Mouse (Mus musculus) CH12.LX (cell line): ENCODE data around the gene I830077J02Rik. TPM values are rescaled to one million over a fixed set of nuclear protein-coding genes. Genes with fewer than 3 reads are reported as not detected.

Experiments used
- DNase-seq: peaks from one replicate; pipeline ENCODE4 v3.0.0-alpha.2; 2013; ENCODE audit errors: extremely low read depth
- H3K27ac ChIP-seq: 2 replicates; pipeline ENCODE4 v1.5.1; 2012; ENCODE audit warnings: low read depth, mild to moderate bottlenecking, control low read depth, moderate library complexity; ENCODE audit not compliant: insufficient read depth
- H3K27me3 ChIP-seq: replicated peaks from 2 replicates; pipeline ENCODE3; 2012; ENCODE audit warnings: inconsistent platforms
- H3K36me3 ChIP-seq, 2 experiments: replicated peaks in 1 of 2; 2 replicates each; pipeline versions ENCODE3 to v1.6.1; 2012; ENCODE audit warnings: inconsistent platforms in 1 of 2, low read length in 1 of 2, mild to moderate bottlenecking in 1 of 2, mixed read lengths in 1 of 2, moderate library complexity in 1 of 2; ENCODE audit not compliant: control insufficient read depth in 1 of 2, insufficient read depth in 1 of 2
- H3K4me1 ChIP-seq, 2 experiments: 2 replicates each; pipeline ENCODE4 v1.6.1; 2012; ENCODE audit warnings: inconsistent platforms in 1 of 2, moderate library complexity in 1 of 2; ENCODE audit not compliant: insufficient read depth in 2 of 2, control insufficient read depth in 1 of 2
- H3K4me2 ChIP-seq: 2 replicates; pipeline ENCODE4 v1.6.1; 2012; ENCODE audit warnings: low read depth, mild to moderate bottlenecking, control low read depth; ENCODE audit not compliant: poor library complexity, insufficient read depth, severe bottlenecking
- H3K4me3 ChIP-seq, 3 experiments: fragments of 150-350 bp in 1 of 3; sonication (generic) in 1 of 3; replicated peaks in 1 of 3; 2 replicates each; pipeline versions ENCODE3 to v1.5.1; 2011 to 2012; ENCODE audit warnings: low read depth in 2 of 3, low read length in 2 of 3, mild to moderate bottlenecking in 2 of 3, moderate library complexity in 2 of 3, control low read depth in 1 of 3, improper control_type of control experiment in 1 of 3, inconsistent platforms in 1 of 3, mixed read lengths in 1 of 3; ENCODE audit not compliant: poor library complexity in 1 of 3
- H3K79me2 ChIP-seq: replicated peaks from 2 replicates; pipeline ENCODE4 v1.6.1; 2012; ENCODE audit warnings: mild to moderate bottlenecking, moderate library complexity; ENCODE audit not compliant: control insufficient read depth, poor library complexity, insufficient read depth, severe bottlenecking; ENCODE audit errors: extremely low read depth
- H3K9ac ChIP-seq: 2 replicates; pipeline ENCODE4 v1.6.1; 2012; ENCODE audit warnings: low read depth, mild to moderate bottlenecking, control low read depth, moderate library complexity; ENCODE audit not compliant: insufficient read depth
- H3K9me3 ChIP-seq: replicated peaks from 2 replicates; pipeline ENCODE3; 2012; ENCODE audit warnings: low read length, inconsistent platforms, mixed read lengths
- CHD1 ChIP-seq: IDR thresholded peaks from 2 replicates; pipeline ENCODE4 v1.6.1; 2012; ENCODE audit warnings: low read depth, low read length, improper control_type of control experiment, inconsistent platforms
- CHD2 ChIP-seq: IDR thresholded peaks from 2 replicates; pipeline ENCODE4 v1.6.1; 2011; ENCODE audit warnings: low read length, improper control_type of control experiment
- CTCF ChIP-seq, 2 experiments: IDR thresholded peaks in 1 of 2; conservative IDR thresholded peaks in 1 of 2; 2 replicates each; pipeline ENCODE4 v1.5.1; 2011 to 2012; ENCODE audit warnings: low read depth in 2 of 2, low read length in 2 of 2, improper control_type of control experiment in 1 of 2, inconsistent platforms in 1 of 2, mild to moderate bottlenecking in 1 of 2, moderate library complexity in 1 of 2
- E2F4 ChIP-seq: IDR thresholded peaks from 2 replicates; pipeline ENCODE4 v1.6.1; 2011; ENCODE audit warnings: low read depth, low read length, improper control_type of control experiment; ENCODE audit not compliant: insufficient replicate concordance
- EP300 ChIP-seq: IDR thresholded peaks from 2 replicates; pipeline ENCODE4 v1.6.1; 2011; ENCODE audit warnings: low read length, improper control_type of control experiment
- ETS1 ChIP-seq: conservative IDR thresholded peaks from 2 replicates; pipeline ENCODE4 v1.6.1; 2012; ENCODE audit warnings: low read depth, mild to moderate bottlenecking, inconsistent platforms, low read length, improper control_type of control experiment, moderate library complexity
- JUN ChIP-seq: IDR thresholded peaks from 2 replicates; pipeline ENCODE4 v1.6.1; 2011; ENCODE audit warnings: low read depth, mild to moderate bottlenecking, low read length, improper control_type of control experiment, moderate library complexity; ENCODE audit not compliant: insufficient read depth
- JUND ChIP-seq: conservative IDR thresholded peaks from 2 replicates; pipeline ENCODE4 v1.6.1; 2011; ENCODE audit warnings: low read depth, low read length, improper control_type of control experiment
- MAX ChIP-seq: IDR thresholded peaks from 2 replicates; pipeline ENCODE4 v1.6.1; 2011; ENCODE audit warnings: low read length, improper control_type of control experiment
- MAZ ChIP-seq: IDR thresholded peaks from 2 replicates; pipeline ENCODE4 v1.6.1; 2012; ENCODE audit warnings: low read depth, mild to moderate bottlenecking, inconsistent platforms, low read length, improper control_type of control experiment, moderate library complexity
- MEF2A ChIP-seq: IDR thresholded peaks from 2 replicates; pipeline ENCODE4 v1.6.1; 2014; ENCODE audit warnings: low read depth, mild to moderate bottlenecking, inconsistent platforms, low read length, improper control_type of control experiment, borderline replicate concordance
- NELFE ChIP-seq: IDR thresholded peaks from 2 replicates; pipeline ENCODE4 v1.6.1; 2011; ENCODE audit warnings: low read depth, low read length, improper control_type of control experiment
- NRF1 ChIP-seq: IDR thresholded peaks from 2 replicates; pipeline ENCODE4 v1.6.1; 2014; ENCODE audit warnings: low read depth, mild to moderate bottlenecking, inconsistent platforms, low read length, improper control_type of control experiment, moderate library complexity
- RCOR1 ChIP-seq: conservative IDR thresholded peaks from 2 replicates; pipeline ENCODE4 v1.6.1; 2012; ENCODE audit warnings: low read depth, mild to moderate bottlenecking, inconsistent platforms, low read length, improper control_type of control experiment
- SIN3A ChIP-seq: IDR thresholded peaks from 2 replicates; pipeline ENCODE4 v1.6.1; 2012; ENCODE audit warnings: low read length, improper control_type of control experiment, inconsistent platforms
- TBP ChIP-seq: conservative IDR thresholded peaks from 2 replicates; pipeline ENCODE4 v1.6.1; 2011; ENCODE audit warnings: low read depth, low read length, improper control_type of control experiment
- USF1 ChIP-seq: IDR thresholded peaks from 2 replicates; pipeline ENCODE4 v1.6.1; 2014; ENCODE audit warnings: low read depth, mild to moderate bottlenecking, inconsistent platforms, low read length, improper control_type of control experiment
- USF2 ChIP-seq: conservative IDR thresholded peaks from 2 replicates; pipeline ENCODE4 v1.6.1; 2011; ENCODE audit warnings: low read depth, low read length, improper control_type of control experiment
- ZC3H11A ChIP-seq: IDR thresholded peaks from 2 replicates; pipeline ENCODE4 v1.6.1; 2012; ENCODE audit warnings: low read depth, mild to moderate bottlenecking, inconsistent platforms, low read length, improper control_type of control experiment
- ZMIZ1 ChIP-seq: IDR thresholded peaks from 2 replicates; pipeline ENCODE4 v1.6.1; 2012; ENCODE audit warnings: low read depth, mild to moderate bottlenecking, inconsistent platforms, low read length, improper control_type of control experiment
- dilution Hi-C: fragments of 300-500 bp; cut with MboI; formaldehyde crosslinking; loops from 2 replicates; pipeline ENCODE4 v1.14.3; 2020; ENCODE audit warnings: low sequenced_read_pairs; ENCODE audit not compliant: extremely low pct_unique_long_range_greater_than_20kb, extremely low pct_ligation_motif_present
- in situ Hi-C: fragments of 300-500 bp; cut with MboI; formaldehyde crosslinking; loops from 3 replicates; pipeline ENCODE4 v1.14.3; 2019; ENCODE audit warnings: low sequenced_read_pairs, low pct_ligation_motif_present, low pct_unique_long_range_greater_than_20kb, mixed read lengths
- polyA plus RNA-seq: library from polyadenylated mRNA; unstranded; fragments of >175 nt; gene quantifications from 2 replicates; pipeline ENCODE4 v1.2.1, GENCODE M21; 2012; ENCODE audit warnings: low read depth; ENCODE audit not compliant: insufficient read length
- total RNA-seq, 2 experiments: library from RNA; depleted of rRNA; stranded (reverse); fragments of 300-350 nt in 1 of 2; fragments of >200 nt in 1 of 2; gene quantifications; 2 replicates each; pipeline ENCODE4 v1.2.3; 2012 to 2014

The I830077J02Rik gene
- total and polyA plus RNA-seq, 3 experiments: 1.3 to 10.2 (median 2.9) TPM

- TF ChIP-seq JUND (no peak), CTCF (conservative IDR thresholded peaks at IDR 0.05 in 1 of 2, IDR thresholded peaks at IDR 0.05 in 1 of 2; ENCODE audit: low read depth in 2 of 2, low read length in 2 of 2) (no peak), ETS1 (no peak), MAX (no peak), MEF2A (no peak), MAZ (no peak), CHD1 (no peak), JUN (no peak), EP300 (no peak), USF2 (no peak), SIN3A (no peak), RCOR1 (no peak), E2F4 (no peak), USF1 (no peak), CHD2 (no peak), TBP (no peak), NELFE (no peak), NRF1 (no peak), ZC3H11A (no peak)
- TF ChIP-seq, all 38 proteins: peak for 0
- Histone ChIP-seq H3K36me3 (no peaks in the 10 kb centered on the region), H3K4me2 (no peak overlapping the region), H3K4me3 (no peak overlapping the region), H3K9ac (no peak overlapping the region), H3K27me3 (no peaks in the 10 kb centered on the region), H3K79me2 (no peaks in the 10 kb centered on the region), H3K9me3 (no peaks in the 10 kb centered on the region), H3K4me1 (peaks cover 3 to 7% of the 10 kb centered on the region in 2 experiments; a peak in 3 of 4 replicates), H3K27ac (no peak overlapping the region)
- no peak for DNase-seq
- in situ Hi-C loops: no loop called here
- dilution Hi-C loops: no loop called here
Measured at GRCm38 (mm10) chr3:105878751-105879150, 53.7 kb downstream of the I830077J02Rik start.

GRCm38 (mm10) chr3:105877919-105878318 is 54.5 kb downstream of the I830077J02Rik start:
- in situ Hi-C loops (no loop called here), dilution Hi-C loops (no loop called here)
- Histone ChIP-seq H3K27me3 (no peaks in the 10 kb centered on the region), H3K4me3 (no peak overlapping the region), H3K4me2 (no peak overlapping the region), H3K9ac (no peak overlapping the region), H3K4me1 (peaks cover 3 to 7% of the 10 kb centered on the region in 2 experiments; a peak in 3 of 4 replicates), H3K9me3 (no peaks in the 10 kb centered on the region), H3K79me2 (no peaks in the 10 kb centered on the region), H3K36me3 (no peaks in the 10 kb centered on the region), H3K27ac (no peak overlapping the region)
- no peak for TF ChIP-seq ZMIZ1
- no peak for DNase-seq
